Mouse (Mus musculus): ENCODE results near the gene Kcnab1. TPM values are rescaled to one million over a fixed set of nuclear protein-coding genes. Genes with fewer than 3 reads are reported as not detected.

Kcnab1 gene
- polyA plus RNA-seq (2015; fragmentation: Nextera tagmentation; extraction: Ambion mirVana) = 1.6 and 1.7 TPM in 2 replicates

- Histone ChIP-seq H3K27me3 (ENCODE audit: control insufficient read depth, insufficient read depth, low read length) (peaks cover 13% of the 10 kb centered on the region), H3K4me3 (ENCODE audit: low read length) (peak within 1 kb of the TSS; percentile 50), H3K27ac (ENCODE audit: low read length) (no peak within 1 kb of the TSS), H3K4me1 (ENCODE audit: control insufficient read depth, insufficient read depth, low read length) (peaks cover 11% of the 10 kb centered on the region), H3K36me3 (ENCODE audit: control insufficient read depth, insufficient read depth) (no peaks in the 10 kb centered on the region), H3K9me3 (replicated peaks; ENCODE audit: control insufficient read depth, low read length) (no peaks in the 10 kb centered on the region), H3K4me2 (ENCODE audit: low read depth, low read length) (peak within 1 kb of the TSS; percentile 65), H3K9ac (ENCODE audit: low read length) (peak within 1 kb of the TSS; percentile 26)
- peak; percentile 37; the same call in 1 of the 2 replicates for ATAC-seq (replicated peaks; ENCODE audit: extremely low read depth, insufficient read depth, low FRiP score)
- under 1% methylated on average over 30 of the region's 30 CpGs for WGBS
Observed at GRCm38 (mm10) chr3:65108945-65109921, at the start of gene Kcnab1. Gene Kcnab1 (plus strand): TSS chr3:65109384.

- no peaks in the 10 kb centered on the region for H3K4me1 ChIP-seq (ENCODE audit: control insufficient read depth, insufficient read depth, low read length)
- no peaks in the 10 kb centered on the region for H3K36me3 ChIP-seq (ENCODE audit: control insufficient read depth, insufficient read depth)
- no peak overlapping the region for H3K9ac ChIP-seq (ENCODE audit: low read length)
- no peak overlapping the region for H3K27ac ChIP-seq (ENCODE audit: low read length)
- no peak overlapping the region for H3K4me3 ChIP-seq (ENCODE audit: low read length)
- peaks cover 2% of the 10 kb centered on the region; the same call in 1 of the 2 replicates for H3K9me3 ChIP-seq (replicated peaks; ENCODE audit: control insufficient read depth, low read length)
- H3K27me3 ChIP-seq (ENCODE audit: control insufficient read depth, insufficient read depth, low read length) = no peaks in the 10 kb centered on the region
- no peak for ATAC-seq (replicated peaks; ENCODE audit: extremely low read depth, insufficient read depth, low FRiP score)
- H3K4me2 ChIP-seq (ENCODE audit: low read depth, low read length) = no peak overlapping the region
- 72% methylated on average over 2 of the region's 2 CpGs for WGBS
Observed at GRCm38 (mm10) chr3:65088295-65088694, 20.9 kb upstream of the Kcnab1 start.

GRCm38 (mm10) chr3:65104117-65104516 lies 5.1 kb upstream of the Kcnab1 start:
- no peaks in the 10 kb centered on the region for H3K36me3 ChIP-seq (ENCODE audit: control insufficient read depth, insufficient read depth)
- H3K4me2 ChIP-seq (ENCODE audit: low read depth, low read length) = no peak overlapping the region
- no peak overlapping the region for H3K9ac ChIP-seq (ENCODE audit: low read length)
- no peak overlapping the region for H3K4me3 ChIP-seq (ENCODE audit: low read length)
- WGBS = 62% methylated on average over 6 of the region's 6 CpGs
- H3K9me3 ChIP-seq (replicated peaks; ENCODE audit: control insufficient read depth, low read length) = no peaks in the 10 kb centered on the region
- H3K27me3 ChIP-seq (ENCODE audit: control insufficient read depth, insufficient read depth, low read length) = peaks cover 8% of the 10 kb centered on the region
- ATAC-seq (replicated peaks; ENCODE audit: extremely low read depth, insufficient read depth, low FRiP score) = no peak
- no peak overlapping the region for H3K27ac ChIP-seq (ENCODE audit: low read length)
- peaks cover 5% of the 10 kb centered on the region for H3K4me1 ChIP-seq (ENCODE audit: control insufficient read depth, insufficient read depth, low read length)

GRCm38 (mm10) chr3:65110190-65110589 lies 1.0 kb downstream of the Kcnab1 start:
- Histone ChIP-seq H3K4me3 (ENCODE audit: low read length) (peak overlapping the region; percentile 50; the same call in 1 of the 2 replicates), H3K36me3 (ENCODE audit: control insufficient read depth, insufficient read depth) (no peaks in the 10 kb centered on the region), H3K4me1 (ENCODE audit: control insufficient read depth, insufficient read depth, low read length) (peaks cover 11% of the 10 kb centered on the region), H3K27me3 (ENCODE audit: control insufficient read depth, insufficient read depth, low read length) (peaks cover 13% of the 10 kb centered on the region), H3K4me2 (ENCODE audit: low read depth, low read length) (peak overlapping the region; percentile 65), H3K9me3 (replicated peaks; ENCODE audit: control insufficient read depth, low read length) (no peaks in the 10 kb centered on the region), H3K9ac (ENCODE audit: low read length) (no peak overlapping the region), H3K27ac (ENCODE audit: low read length) (no peak overlapping the region)
- WGBS = 78% methylated on average over 9 of the region's 9 CpGs
- ATAC-seq (replicated peaks; ENCODE audit: extremely low read depth, insufficient read depth, low FRiP score) = no peak

GRCm38 (mm10) chr3:65111176-65111575 lies 2.0 kb downstream of the Kcnab1 start:
- Histone ChIP-seq H3K4me1 (ENCODE audit: control insufficient read depth, insufficient read depth, low read length) (peaks cover 11% of the 10 kb centered on the region), H3K27ac (ENCODE audit: low read length) (no peak overlapping the region), H3K9ac (ENCODE audit: low read length) (no peak overlapping the region), H3K27me3 (ENCODE audit: control insufficient read depth, insufficient read depth, low read length) (peaks cover 13% of the 10 kb centered on the region), H3K4me2 (ENCODE audit: low read depth, low read length) (no peak overlapping the region), H3K36me3 (ENCODE audit: control insufficient read depth, insufficient read depth) (no peaks in the 10 kb centered on the region), H3K4me3 (ENCODE audit: low read length) (no peak overlapping the region), H3K9me3 (replicated peaks; ENCODE audit: control insufficient read depth, low read length) (no peaks in the 10 kb centered on the region)
- ATAC-seq (replicated peaks; ENCODE audit: extremely low read depth, insufficient read depth, low FRiP score) = no peak
- WGBS = 61% methylated on average over 2 of the region's 2 CpGs

- Histone ChIP-seq H3K4me1 (ENCODE audit: control insufficient read depth, insufficient read depth, low read length) (peaks cover 5% of the 10 kb centered on the region), H3K36me3 (ENCODE audit: control insufficient read depth, insufficient read depth) (no peaks in the 10 kb centered on the region), H3K9me3 (replicated peaks; ENCODE audit: control insufficient read depth, low read length) (no peaks in the 10 kb centered on the region), H3K4me3 (ENCODE audit: low read length) (no peak overlapping the region), H3K27ac (ENCODE audit: low read length) (no peak overlapping the region), H3K9ac (ENCODE audit: low read length) (no peak overlapping the region), H3K27me3 (ENCODE audit: control insufficient read depth, insufficient read depth, low read length) (peaks cover 1% of the 10 kb centered on the region; the same call in 1 of the 2 replicates), H3K4me2 (ENCODE audit: low read depth, low read length) (no peak overlapping the region)
- 89% methylated on average over 6 of the region's 6 CpGs for WGBS
- ATAC-seq (replicated peaks; ENCODE audit: extremely low read depth, insufficient read depth, low FRiP score) = no peak
Observed at GRCm38 (mm10) chr3:65115164-65115563, 6.0 kb downstream of the Kcnab1 start.

GRCm38 (mm10) chr3:65116958-65117357 lies 7.8 kb downstream of the Kcnab1 start:
- WGBS = 86% methylated on average over 3 of the region's 3 CpGs
- Histone ChIP-seq H3K27me3 (ENCODE audit: control insufficient read depth, insufficient read depth, low read length) (no peaks in the 10 kb centered on the region), H3K9me3 (replicated peaks; ENCODE audit: control insufficient read depth, low read length) (no peaks in the 10 kb centered on the region), H3K9ac (ENCODE audit: low read length) (no peak overlapping the region), H3K4me3 (ENCODE audit: low read length) (no peak overlapping the region), H3K4me2 (ENCODE audit: low read depth, low read length) (no peak overlapping the region), H3K4me1 (ENCODE audit: control insufficient read depth, insufficient read depth, low read length) (no peaks in the 10 kb centered on the region), H3K27ac (ENCODE audit: low read length) (no peak overlapping the region), H3K36me3 (ENCODE audit: control insufficient read depth, insufficient read depth) (no peaks in the 10 kb centered on the region)
- ATAC-seq (replicated peaks; ENCODE audit: extremely low read depth, insufficient read depth, low FRiP score) = no peak

- no peaks in the 10 kb centered on the region for H3K36me3 ChIP-seq (ENCODE audit: control insufficient read depth, insufficient read depth)
- H3K4me3 ChIP-seq (ENCODE audit: low read length) = no peak overlapping the region
- WGBS = 83% methylated on average over 8 of the region's 8 CpGs
- no peaks in the 10 kb centered on the region for H3K27me3 ChIP-seq (ENCODE audit: control insufficient read depth, insufficient read depth, low read length)
- H3K4me2 ChIP-seq (ENCODE audit: low read depth, low read length) = no peak overlapping the region
- no peaks in the 10 kb centered on the region for H3K9me3 ChIP-seq (replicated peaks; ENCODE audit: control insufficient read depth, low read length)
- no peak overlapping the region for H3K27ac ChIP-seq (ENCODE audit: low read length)
- H3K9ac ChIP-seq (ENCODE audit: low read length) = no peak overlapping the region
- ATAC-seq (replicated peaks; ENCODE audit: extremely low read depth, insufficient read depth, low FRiP score) = no peak
- H3K4me1 ChIP-seq (ENCODE audit: control insufficient read depth, insufficient read depth, low read length) = no peaks in the 10 kb centered on the region
Observed at GRCm38 (mm10) chr3:65117365-65117764, 8.2 kb downstream of the Kcnab1 start.

- ATAC-seq (replicated peaks; ENCODE audit: extremely low read depth, insufficient read depth, low FRiP score) = no peak
- Histone ChIP-seq H3K4me1 (ENCODE audit: control insufficient read depth, insufficient read depth, low read length) (peaks cover 6% of the 10 kb centered on the region), H3K27ac (ENCODE audit: low read length) (no peak overlapping the region), H3K4me3 (ENCODE audit: low read length) (no peak overlapping the region), H3K4me2 (ENCODE audit: low read depth, low read length) (no peak overlapping the region), H3K36me3 (ENCODE audit: control insufficient read depth, insufficient read depth) (no peaks in the 10 kb centered on the region), H3K9me3 (replicated peaks; ENCODE audit: control insufficient read depth, low read length) (no peaks in the 10 kb centered on the region), H3K9ac (ENCODE audit: low read length) (no peak overlapping the region), H3K27me3 (ENCODE audit: control insufficient read depth, insufficient read depth, low read length) (no peaks in the 10 kb centered on the region)
- 54% methylated on average over 3 of the region's 3 CpGs for WGBS
Observed at GRCm38 (mm10) chr3:65124975-65125374, 15.8 kb downstream of the Kcnab1 start.
